Mouse (Mus musculus): ENCODE results near the gene Mrps27. TPM values are rescaled to one million over a fixed set of nuclear protein-coding genes. Genes with fewer than 3 reads are reported as not detected.

Mrps27 gene
- 11.0 to 19.9 TPM (median 14.0 TPM) in 4 replicates for total RNA-seq (2023; ENCODE audit: inconsistent age)

GRCm38 (mm10) chr13:99344599-99345575 lies at the start of gene Mrps27, which contains the start of gene Ptcd2:
Gene Mrps27 (plus strand): TSS chr13:99344786.
Gene Ptcd2 (minus strand): TSS chr13:99344705.

Other genes starting within 250 kb of the Mrps27 start
- 0.24 to 0.57 TPM (median 0.42 TPM) in 4 replicates for gene Zfp366, start 160.0 kb upstream of the Mrps27 start, total RNA-seq (2023; ENCODE audit: inconsistent age)
- 31.9 to 35.6 TPM (median 34.0 TPM) in 4 replicates for gene Ptcd2, start 81 bp upstream of the Mrps27 start, total RNA-seq (2023; ENCODE audit: inconsistent age)
- 0.06 TPM in 1 of 4 replicates, not detected in the others for gene Map1b, start 171.8 kb downstream of the Mrps27 start, total RNA-seq (2023; ENCODE audit: inconsistent age)